Mouse (Mus musculus): Measurements from ENCODE around the gene Acsf3.

- TF ChIP-seq POLR2A (IDR thresholded peaks at IDR 0.05; ENCODE audit: low read depth, low read length) (no peak), CTCF (IDR thresholded peaks at IDR 0.05; ENCODE audit: extremely low read depth, insufficient read length, insufficient replicate concordance, low read depth, low read length) (no peak)
Observed at GRCm38 (mm10) chr8:122850641-122851240, 75.5 kb downstream of the Acsf3 start.
